Mouse (Mus musculus) kidney, adult 2 months (tissue): ENCODE data around the gene Ankrd36. TPM values are rescaled to one million over a fixed set of nuclear protein-coding genes. Genes with fewer than 3 reads are reported as not detected.
A peak's percentile ranks its signal among the peaks of the same experiment; 100 is the strongest.

Source experiments
- DNase-seq: peaks from one replicate; pipeline ENCODE4 v3.0.0; 2021
- H3K27ac ChIP-seq: fragments of 200-500 bp; 2 replicates; pipeline ENCODE4 v1.5.1; 2012; ENCODE audit warnings: low read depth, low read length, control low read depth, inconsistent platforms; ENCODE audit not compliant: insufficient read depth
- H3K27me3 ChIP-seq: fragments of 200-500 bp; replicated peaks from 2 replicates; pipeline ENCODE4 v1.6.1; 2012; ENCODE audit warnings: mild to moderate bottlenecking, moderate library complexity, low read length, inconsistent platforms; ENCODE audit not compliant: control insufficient read depth, insufficient read depth
- H3K36me3 ChIP-seq: fragments of 200-500 bp; 2 replicates; pipeline ENCODE4 v1.6.1; 2012; ENCODE audit warnings: mild to moderate bottlenecking, moderate library complexity, low read length, inconsistent platforms; ENCODE audit not compliant: control insufficient read depth, insufficient read depth
- H3K4me1 ChIP-seq: fragments of 200-500 bp; 2 replicates; pipeline ENCODE4 v1.6.1; 2011; ENCODE audit warnings: low read length; ENCODE audit not compliant: control insufficient read depth, insufficient read depth
- H3K4me3 ChIP-seq: fragments of 200-500 bp; 2 replicates; pipeline ENCODE4 v1.5.1; 2011; ENCODE audit warnings: mild to moderate bottlenecking, low read depth, low read length, control low read depth; ENCODE audit not compliant: insufficient read depth
- CTCF ChIP-seq: fragments of 200-500 bp; conservative IDR thresholded peaks from 2 replicates; pipeline ENCODE4 v1.5.1; 2011; ENCODE audit warnings: low read depth, mild to moderate bottlenecking, control low read depth, low read length, moderate library complexity, mixed read lengths; ENCODE audit not compliant: insufficient read depth, insufficient read length
- POLR2A ChIP-seq: fragments of 200-500 bp; IDR thresholded peaks from one replicate; pipeline ENCODE4 v1.6.1; 2011; ENCODE audit warnings: low read depth, low read length, control low read depth
- WGBS: fragments of 180-500 bp; shearing (Covaris S2); methylation state at CpG from one replicate; pipeline ENCODE4 v1.1.7; 2018; 5-methylcytosine and 5-hydroxymethylcytosine counted together
- polyA plus RNA-seq: library from polyadenylated mRNA; depleted of rRNA; stranded (reverse); fragments of >200 nt; gene quantifications from 2 replicates; pipeline ENCODE4 v1.2.3, GENCODE M21; 2012

Gene Ankrd36
- polyA plus RNA-seq, 1 experiment: 0.03 TPM

GRCm38 (mm10) chr11:5702957-5703332 is 133.5 kb downstream of the Ankrd36 start:
- no peak for DNase-seq
- H3K27ac ChIP-seq: no peak overlapping the region
- no peaks in the 10 kb centered on the region for H3K27me3 ChIP-seq
- TF ChIP-seq CTCF: no peak
- TF ChIP-seq POLR2A: no peak
- 95% methylated on average over 6 of the region's 6 CpGs for WGBS
- H3K36me3 ChIP-seq: no peaks in the 10 kb centered on the region
- no peaks in the 10 kb centered on the region; the same call in 1 of the 2 replicates for H3K4me1 ChIP-seq
- no peak overlapping the region for H3K4me3 ChIP-seq

GRCm38 (mm10) chr11:5703341-5703740 is 133.9 kb downstream of the Ankrd36 start:
- Histone ChIP-seq H3K4me3 (no peak overlapping the region), H3K27me3 (no peaks in the 10 kb centered on the region), H3K36me3 (no peaks in the 10 kb centered on the region), H3K27ac (no peak overlapping the region), H3K4me1 (no peaks in the 10 kb centered on the region; the same call in 1 of the 2 replicates)
- DNase-seq: no peak
- 95% methylated on average over 1 of the region's 1 CpGs for WGBS
- TF ChIP-seq POLR2A: no peak
- 0 out of 2 replicates have a peak, but pooled peaks have one; percentile 5 for TF ChIP-seq CTCF

- no peak overlapping the region for H3K4me3 ChIP-seq
- TF ChIP-seq POLR2A: no peak
- TF ChIP-seq CTCF: no peak
These were observed 136.5 kb downstream of the Ankrd36 start for GRCm38 (mm10) chr11:5705972-5706371.

GRCm38 (mm10) chr11:5706874-5707529 is 137.5 kb downstream of the Ankrd36 start:
- peak overlapping the region; percentile 95 for H3K4me3 ChIP-seq
- no peaks in the 10 kb centered on the region; the same call in 1 of the 2 replicates for H3K4me1 ChIP-seq
- TF ChIP-seq POLR2A (no peak), CTCF (no peak)
- peak overlapping the region; percentile 74 for H3K27ac ChIP-seq
- no peaks in the 10 kb centered on the region for H3K36me3 ChIP-seq
- no peaks in the 10 kb centered on the region for H3K27me3 ChIP-seq
- peak; percentile 47 for DNase-seq
- WGBS: under 1% methylated on average over 43 of the region's 43 CpGs

More at GRCm38 (mm10) chr11:5705972-5706371, 136.5 kb downstream of the Ankrd36 start:
- no peak for DNase-seq
- H3K27me3 ChIP-seq: no peaks in the 10 kb centered on the region
- no peak overlapping the region for H3K27ac ChIP-seq
- no peaks in the 10 kb centered on the region; the same call in 1 of the 2 replicates for H3K4me1 ChIP-seq
- no peaks in the 10 kb centered on the region for H3K36me3 ChIP-seq
- WGBS: 88% methylated on average over 9 of the region's 9 CpGs

- Histone ChIP-seq H3K27me3 (no peaks in the 10 kb centered on the region), H3K4me1 (no peaks in the 10 kb centered on the region; the same call in 1 of the 2 replicates), H3K4me3 (peak overlapping the region; percentile 95), H3K27ac (peak overlapping the region; percentile 74), H3K36me3 (no peaks in the 10 kb centered on the region)
- peak; percentile 60 for TF ChIP-seq POLR2A
- no peak for TF ChIP-seq CTCF
- WGBS: 18% methylated on average over 50 of the region's 50 CpGs
- peak; percentile 93 for DNase-seq
These were observed 138.3 kb downstream of the Ankrd36 start for GRCm38 (mm10) chr11:5707530-5708353.

- TF ChIP-seq POLR2A (no peak), CTCF (no peak)
- H3K4me1 ChIP-seq: no peaks in the 10 kb centered on the region
- 89% methylated on average over 9 of the region's 9 CpGs for WGBS
- no peak for DNase-seq
- H3K36me3 ChIP-seq: peaks cover 3% of the 10 kb centered on the region; the same call in 1 of the 2 replicates
- H3K4me3 ChIP-seq: no peak overlapping the region
- H3K27ac ChIP-seq: no peak overlapping the region
- no peaks in the 10 kb centered on the region for H3K27me3 ChIP-seq
These were observed 145.7 kb downstream of the Ankrd36 start for GRCm38 (mm10) chr11:5715179-5715578.

DNA sequence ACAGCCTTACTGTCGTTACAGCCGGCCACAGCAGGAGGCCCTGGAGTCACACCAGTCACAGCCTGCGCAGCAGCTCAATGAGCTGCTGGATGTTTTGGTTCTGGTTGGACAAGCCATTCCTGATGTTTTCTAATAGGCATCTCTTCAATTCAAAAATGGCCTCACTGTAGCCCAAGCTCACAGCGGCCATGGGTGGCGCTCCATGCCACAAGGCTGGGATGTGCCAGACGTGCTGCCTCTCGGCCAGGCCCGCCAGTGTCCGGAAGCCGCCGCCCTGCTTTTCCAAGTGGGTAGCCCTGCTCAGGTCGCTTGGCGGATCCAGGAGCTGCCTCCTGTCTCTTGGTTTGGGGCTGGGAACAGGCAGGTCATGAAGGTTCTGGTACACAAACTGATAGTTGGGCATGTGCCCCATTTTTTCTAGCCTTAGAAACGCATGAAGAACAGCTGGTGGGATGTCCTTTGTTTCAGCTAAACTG is 146.2 kb downstream of the Ankrd36 start, which contains the start of gene Mrps24:
TSS of gene Mrps24 (minus strand) at position 51 of the 476 bp plus-strand sequence.
- Histone ChIP-seq H3K4me1 (no peaks in the 10 kb centered on the region), H3K36me3 (peaks cover 3% of the 10 kb centered on the region; the same call in 1 of the 2 replicates), H3K27ac (no peak within 1 kb of the TSS), H3K27me3 (no peaks in the 10 kb centered on the region), H3K4me3 (no peak within 1 kb of the TSS)
- TF ChIP-seq POLR2A (no peak), CTCF (no peak)
- DNase-seq: no peak
- WGBS: 85% methylated on average over 14 of the region's 14 CpGs
